Mouse (Mus musculus) lung, postnatal 25 days (tissue): Measurements from ENCODE around the gene Rcbtb2.

ENCODE experiments used
- DNase-seq: peaks from one replicate; pipeline ENCODE4 v3.0.0; 2022; ENCODE audit warnings: low spot score

The Rcbtb2 gene

DNA sequence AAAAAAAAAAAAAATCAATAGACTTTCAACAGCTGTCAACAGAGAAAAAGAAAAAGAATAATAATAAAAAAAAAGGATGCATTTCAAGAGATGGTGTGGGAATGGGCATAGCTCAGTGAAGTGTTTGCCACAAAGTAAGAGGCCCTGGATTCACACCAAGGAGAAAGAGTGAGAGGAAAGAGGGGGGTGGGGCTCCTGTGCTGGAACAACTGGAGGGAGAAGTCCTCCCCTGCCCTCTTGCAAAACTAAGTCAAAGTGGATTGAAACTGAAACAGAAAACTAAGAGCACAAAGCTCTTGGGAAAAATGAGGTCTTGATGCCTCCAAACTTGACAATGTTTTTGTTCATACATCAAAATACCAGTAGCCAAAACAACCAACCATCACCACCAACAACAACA lies 86.4 kb downstream of the Rcbtb2 start:
- peak; percentile 65 for DNase-seq

DNA sequence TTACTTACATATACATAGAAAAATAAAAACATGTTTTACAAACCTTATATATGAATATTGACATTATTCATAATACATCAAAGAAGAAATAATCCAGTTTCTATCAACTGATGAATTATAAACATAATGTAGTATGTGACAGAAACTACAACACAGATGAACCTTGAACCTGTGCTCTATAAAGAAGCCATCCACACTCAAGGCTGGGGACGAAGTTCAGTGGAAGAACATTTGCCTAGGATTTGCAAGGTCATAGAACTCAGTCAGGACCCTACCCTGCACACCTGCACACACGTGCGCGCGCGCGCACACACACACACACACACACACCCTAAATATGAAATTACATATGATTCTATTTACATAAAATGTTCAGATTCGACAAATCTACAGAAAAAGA lies 87.4 kb downstream of the Rcbtb2 start:
- no peak for DNase-seq

DNA sequence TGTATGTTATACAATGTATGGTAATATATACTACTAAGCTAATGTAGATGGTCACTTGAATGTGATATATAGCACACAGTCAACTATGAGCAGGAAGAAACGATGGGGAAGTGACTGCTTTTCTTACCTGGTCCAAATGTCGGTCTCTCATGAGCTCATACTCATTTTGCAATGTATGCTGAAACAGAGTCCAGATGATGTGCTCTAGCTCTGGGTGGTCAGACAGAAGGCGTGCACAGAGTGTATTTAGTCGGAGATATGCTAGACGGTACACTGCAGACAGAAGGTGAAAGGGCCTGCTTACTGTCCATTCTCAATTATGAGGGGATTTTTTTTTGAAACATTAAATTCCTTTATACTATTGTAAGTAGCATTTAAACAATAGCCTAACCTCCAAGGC lies 88.6 kb downstream of the Rcbtb2 start:
- no peak for DNase-seq

DNA sequence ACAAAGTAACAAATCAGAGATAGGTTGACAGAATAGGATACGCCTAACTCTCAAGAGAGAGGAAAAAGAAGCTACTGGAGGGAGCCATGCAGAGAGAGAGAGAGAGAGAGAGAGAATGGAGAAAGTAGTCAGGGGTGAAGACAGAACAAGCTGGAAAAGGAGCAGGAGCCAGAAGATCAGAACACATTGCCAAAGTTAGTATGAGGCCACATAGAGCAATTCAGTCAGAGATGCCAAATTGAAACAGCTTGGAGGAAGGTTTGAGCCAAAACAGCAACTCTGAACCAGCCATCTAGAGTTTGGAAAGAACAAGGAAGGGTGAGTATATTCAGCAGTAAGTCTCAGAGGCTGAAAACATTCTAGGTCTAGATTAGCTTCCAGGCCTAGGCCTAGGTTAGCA lies 94.2 kb downstream of the Rcbtb2 start:
- peak; percentile 22 for DNase-seq

DNA sequence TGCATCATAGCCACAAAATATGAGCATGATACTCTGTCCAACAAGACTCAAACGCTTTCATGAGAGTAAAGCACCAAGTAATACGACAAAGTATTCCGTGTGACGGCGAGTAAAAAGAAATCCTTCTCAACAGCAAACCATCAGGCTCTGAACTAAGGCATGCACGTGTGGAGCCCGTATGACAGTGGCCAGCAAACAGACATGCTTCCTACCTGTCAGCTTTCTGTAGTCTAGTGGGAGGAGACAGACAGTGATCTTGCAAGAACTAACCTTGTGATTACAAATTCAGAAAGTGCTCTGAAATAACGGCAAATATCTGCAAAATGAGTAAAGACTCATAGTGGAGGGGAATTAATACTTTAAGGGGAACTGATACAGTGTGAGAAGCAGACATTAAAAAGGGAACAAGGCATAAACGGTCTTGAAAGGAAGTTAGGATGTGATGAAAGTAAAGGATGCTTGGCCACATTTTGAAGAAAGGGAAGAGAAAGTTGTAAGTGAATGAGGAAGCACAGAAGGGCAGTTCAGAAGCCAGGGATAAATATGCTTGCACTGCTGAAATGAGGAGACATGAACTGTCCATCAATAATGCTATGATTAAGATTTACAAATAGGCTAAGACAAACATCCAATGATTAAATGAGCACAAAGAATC lies 99.6 kb downstream of the Rcbtb2 start:
- DNase-seq = peak; percentile 21

DNA sequence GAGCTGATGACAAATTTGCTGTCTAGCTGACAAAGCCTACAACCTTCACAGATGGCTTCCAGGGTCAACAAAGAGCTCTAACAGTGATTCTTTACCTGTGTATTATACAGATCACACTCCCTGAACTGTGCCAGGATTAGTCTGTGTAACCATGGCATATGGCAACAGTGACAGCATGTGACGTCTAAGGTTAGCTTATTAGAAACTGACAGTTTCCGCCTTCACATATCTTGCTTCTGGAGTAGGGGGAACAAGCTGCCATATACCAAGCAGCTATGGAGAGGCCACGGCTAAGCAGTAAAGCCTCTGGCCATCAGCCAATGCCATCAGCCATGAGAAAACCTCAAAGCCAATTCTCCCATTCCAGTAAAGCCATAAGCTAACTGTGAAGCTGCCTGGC lies 103.5 kb downstream of the Rcbtb2 start:
- no peak for DNase-seq

DNA sequence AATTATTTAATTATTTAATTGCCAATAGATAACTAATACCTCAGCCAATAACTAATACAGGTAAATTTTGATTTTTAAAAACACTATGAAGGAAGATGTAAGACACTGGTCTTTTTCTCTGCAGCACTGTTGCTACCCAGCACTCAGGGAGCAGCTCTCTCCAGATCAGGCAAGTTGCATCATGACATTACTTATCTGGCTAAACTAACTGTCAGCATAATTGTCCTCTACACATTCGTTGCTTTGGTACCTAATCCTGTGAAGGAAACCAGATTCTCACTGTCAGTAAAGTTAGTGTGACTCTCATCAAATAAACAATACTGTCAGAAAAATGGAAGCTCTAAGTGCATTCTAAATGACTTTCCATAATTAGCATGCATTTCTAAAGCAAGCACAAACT lies 104.0 kb downstream of the Rcbtb2 start:
- no peak for DNase-seq

DNA sequence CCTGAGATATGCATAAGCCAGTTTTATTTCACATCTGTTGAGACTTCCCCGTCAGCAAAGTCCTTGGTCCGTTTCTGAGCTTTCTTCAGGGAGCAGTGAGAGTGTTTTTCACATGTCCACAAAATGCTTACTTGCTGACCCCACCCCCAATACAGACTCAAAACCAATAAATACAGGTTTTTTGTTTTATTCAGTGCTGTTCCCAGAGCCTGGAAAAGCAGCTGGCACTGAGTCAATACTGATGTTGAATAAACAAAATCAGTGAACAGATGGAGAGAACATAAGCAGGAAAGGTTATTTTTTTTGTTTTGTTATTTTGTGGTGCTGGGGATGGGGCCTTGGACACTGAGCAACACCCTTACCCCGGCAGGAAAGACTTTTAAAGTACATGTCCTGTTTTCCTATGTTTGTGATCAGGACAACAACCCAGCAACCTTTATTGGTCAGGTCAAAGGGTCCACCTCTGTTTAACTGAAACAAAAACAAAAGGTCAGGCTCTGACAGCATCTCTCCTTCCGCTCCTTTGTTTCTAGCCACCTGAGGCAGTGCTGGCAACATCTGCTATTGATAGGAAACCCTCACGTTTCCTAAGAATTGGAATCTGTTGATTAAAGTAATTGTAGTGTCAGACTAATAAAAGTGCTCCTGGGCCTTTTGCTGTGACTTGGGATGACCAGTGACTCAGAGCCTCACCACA lies 108.6 kb downstream of the Rcbtb2 start:
- no peak for DNase-seq

DNA sequence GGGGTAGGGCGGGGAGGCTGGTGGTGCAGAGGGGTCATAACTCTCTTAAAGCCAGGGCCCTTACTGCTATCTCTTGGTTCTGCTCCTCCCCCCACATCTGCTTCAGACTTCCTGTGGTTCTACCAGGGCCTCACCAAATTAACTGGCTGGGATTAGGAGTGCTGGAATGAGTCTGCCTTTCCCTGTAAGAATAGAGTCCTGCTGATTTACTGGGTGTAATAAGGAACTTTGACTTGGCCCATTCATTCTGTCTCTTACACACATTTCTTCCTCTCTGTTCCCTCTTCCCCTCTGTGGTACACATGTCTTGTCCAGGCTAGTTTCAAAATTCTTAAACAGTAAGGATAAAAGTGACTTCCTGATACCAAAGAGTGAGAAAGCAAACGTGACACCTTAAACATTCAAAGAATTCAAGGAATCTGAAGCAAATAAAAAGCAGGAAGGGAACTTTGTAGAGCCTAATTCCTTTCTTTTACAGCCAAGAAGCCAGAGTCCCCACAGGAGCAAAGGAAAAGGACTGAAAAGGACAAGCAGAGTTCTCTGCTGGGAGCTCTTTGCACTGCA lies 111.7 kb downstream of the Rcbtb2 start:
- DNase-seq = no peak

DNA sequence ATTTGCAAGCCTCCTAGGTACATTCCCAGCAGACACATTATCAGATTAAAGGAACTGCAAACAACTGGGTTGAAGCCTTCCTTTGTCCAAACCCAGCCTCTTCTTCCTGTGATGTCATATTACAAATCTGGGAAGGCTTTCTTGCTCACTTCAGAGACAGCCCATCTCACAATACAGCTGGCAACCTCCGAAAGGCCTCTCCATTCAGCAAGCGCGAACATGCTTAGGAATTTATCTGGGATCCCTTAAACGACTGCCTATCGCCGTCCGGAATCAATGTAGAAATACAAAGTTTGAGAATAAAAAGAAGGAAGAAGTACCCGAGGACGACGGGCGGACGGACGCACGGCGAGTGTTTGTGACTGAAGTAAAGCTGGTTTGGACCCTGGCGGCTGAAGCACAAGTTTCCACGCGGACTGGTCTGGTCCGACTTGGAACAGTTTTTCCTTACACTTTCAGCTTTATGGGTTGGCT lies 115.0 kb downstream of the Rcbtb2 start, which contains the start of gene Lpar6:
TSS of gene Lpar6 (plus strand) at position 48 of the 474 bp plus-strand sequence.
- DNase-seq = peak; percentile 82

DNA sequence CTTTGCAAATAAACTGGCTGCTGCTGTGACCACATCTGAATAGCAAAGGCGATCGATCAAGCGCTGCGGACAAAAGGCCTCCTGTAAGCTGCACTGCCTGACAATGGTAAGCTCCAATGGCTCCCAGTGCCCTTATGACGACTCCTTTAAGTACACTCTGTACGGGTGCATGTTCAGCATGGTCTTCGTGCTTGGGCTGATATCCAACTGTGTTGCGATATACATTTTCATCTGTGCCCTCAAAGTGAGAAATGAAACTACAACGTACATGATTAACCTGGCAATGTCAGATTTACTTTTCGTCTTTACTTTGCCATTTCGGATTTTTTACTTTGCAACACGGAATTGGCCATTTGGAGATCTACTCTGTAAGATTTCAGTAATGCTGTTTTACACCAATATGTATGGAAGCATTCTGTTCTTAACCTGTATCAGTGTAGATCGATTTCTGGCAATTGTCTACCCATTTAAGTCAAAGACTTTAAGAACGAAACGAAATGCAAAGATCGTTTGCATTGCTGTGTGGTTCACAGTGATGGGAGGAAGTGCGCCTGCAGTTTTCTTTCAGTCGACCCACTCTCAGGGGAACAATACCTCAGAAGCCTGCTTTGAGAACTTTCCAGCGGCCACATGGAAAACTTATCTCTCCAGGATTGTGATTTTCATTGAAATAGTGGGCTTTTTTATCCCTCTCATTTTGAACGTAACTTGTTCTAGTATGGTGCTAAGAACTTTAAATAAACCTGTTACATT lies 115.8 kb downstream of the Rcbtb2 start:
- peak; percentile 64 for DNase-seq

DNA sequence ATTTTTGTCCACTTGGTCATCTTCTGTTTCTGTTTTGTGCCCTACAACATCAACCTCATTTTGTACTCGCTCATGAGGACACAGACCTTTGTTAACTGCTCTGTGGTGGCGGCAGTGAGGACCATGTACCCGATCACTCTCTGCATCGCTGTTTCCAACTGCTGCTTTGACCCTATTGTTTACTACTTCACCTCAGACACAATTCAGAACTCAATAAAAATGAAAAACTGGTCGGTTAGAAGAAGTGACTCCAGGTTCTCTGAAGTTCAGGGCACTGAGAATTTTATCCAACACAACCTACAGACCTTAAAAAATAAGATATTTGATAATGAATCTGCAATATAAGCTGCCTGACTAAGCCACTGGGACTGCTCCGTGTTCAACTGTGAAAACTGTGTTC lies 116.5 kb downstream of the Rcbtb2 start:
- DNase-seq = peak; percentile 21

DNA sequence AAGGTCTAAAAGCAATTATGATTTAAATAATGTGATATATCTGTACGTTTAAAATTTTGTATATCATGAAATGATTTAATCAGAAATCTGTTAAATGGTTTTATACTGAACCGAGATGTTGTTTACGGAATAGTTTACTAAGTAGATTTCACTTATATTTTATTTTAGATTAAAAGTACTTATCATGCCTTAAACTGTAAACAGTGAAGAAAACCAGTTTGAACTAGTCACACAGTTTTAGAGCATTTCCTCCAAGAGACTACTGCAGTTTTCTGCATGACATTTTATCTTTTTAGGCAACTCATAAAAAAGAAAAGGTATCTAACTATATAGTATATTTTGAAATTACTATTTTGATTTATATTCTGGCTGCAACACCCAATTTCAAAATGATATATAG lies 117.0 kb downstream of the Rcbtb2 start:
- no peak for DNase-seq

DNA sequence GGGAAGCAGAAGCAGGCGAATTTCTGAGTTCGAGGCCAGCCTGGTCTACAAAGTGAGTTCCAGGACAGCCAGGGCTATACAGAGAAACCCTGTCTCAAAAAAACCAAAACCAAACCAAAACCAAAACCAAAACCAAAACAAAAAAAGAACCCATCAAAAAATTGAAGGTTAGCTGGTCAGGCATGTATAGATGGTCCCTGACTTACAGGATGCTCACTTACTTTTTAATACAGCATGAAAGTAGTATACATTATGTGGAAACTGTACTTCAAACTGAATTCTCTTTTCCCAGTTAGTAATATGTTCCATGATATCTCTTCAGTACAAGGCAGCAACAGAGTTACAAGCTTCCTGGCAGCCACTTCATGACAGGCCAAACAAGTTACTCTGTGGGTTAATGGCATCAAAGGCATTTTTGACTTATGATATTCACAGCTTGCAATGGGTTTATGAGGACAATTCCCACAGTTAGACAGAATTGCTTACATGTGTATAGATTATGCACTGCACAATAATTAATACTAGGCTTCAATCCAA lies 121.3 kb downstream of the Rcbtb2 start:
- DNase-seq = no peak

DNA sequence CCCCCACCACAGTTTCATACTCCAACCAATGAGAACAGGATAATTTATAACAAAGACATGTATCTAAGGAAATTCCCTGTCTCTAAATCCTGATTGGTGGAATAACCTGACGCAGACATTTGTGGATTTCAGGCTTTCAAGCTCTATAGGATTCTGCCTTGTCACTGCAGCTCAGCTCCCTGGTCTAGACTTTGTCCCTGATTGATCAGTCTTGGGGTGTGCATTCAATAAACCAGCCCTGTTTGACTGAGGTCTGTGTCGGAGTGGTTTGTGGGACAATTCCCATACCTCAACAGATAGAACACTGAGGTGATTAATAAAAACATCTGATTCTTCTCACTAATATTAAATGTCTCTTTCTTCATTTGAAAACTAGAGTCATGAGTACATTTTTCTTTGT lies 127.2 kb downstream of the Rcbtb2 start:
- no peak for DNase-seq

DNA sequence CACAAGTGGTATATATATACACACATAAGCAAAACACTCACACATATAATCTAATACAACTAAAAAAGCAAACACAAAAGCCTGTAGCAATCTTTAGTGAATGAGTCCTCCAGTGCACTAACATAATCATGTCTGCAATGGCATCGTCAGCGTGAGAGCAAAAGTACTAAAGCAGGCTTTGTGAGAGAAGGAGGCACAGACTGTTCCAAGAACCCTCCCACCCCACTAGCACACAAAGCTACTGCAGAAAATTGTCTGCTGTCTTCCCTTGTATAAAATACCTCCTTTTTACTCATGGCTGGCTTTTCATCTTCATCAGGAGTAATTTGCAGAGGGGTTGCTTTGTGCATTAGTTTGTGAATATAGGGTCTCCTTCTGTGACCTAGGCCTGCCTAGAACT lies 129.4 kb downstream of the Rcbtb2 start:
- no peak for DNase-seq

DNA sequence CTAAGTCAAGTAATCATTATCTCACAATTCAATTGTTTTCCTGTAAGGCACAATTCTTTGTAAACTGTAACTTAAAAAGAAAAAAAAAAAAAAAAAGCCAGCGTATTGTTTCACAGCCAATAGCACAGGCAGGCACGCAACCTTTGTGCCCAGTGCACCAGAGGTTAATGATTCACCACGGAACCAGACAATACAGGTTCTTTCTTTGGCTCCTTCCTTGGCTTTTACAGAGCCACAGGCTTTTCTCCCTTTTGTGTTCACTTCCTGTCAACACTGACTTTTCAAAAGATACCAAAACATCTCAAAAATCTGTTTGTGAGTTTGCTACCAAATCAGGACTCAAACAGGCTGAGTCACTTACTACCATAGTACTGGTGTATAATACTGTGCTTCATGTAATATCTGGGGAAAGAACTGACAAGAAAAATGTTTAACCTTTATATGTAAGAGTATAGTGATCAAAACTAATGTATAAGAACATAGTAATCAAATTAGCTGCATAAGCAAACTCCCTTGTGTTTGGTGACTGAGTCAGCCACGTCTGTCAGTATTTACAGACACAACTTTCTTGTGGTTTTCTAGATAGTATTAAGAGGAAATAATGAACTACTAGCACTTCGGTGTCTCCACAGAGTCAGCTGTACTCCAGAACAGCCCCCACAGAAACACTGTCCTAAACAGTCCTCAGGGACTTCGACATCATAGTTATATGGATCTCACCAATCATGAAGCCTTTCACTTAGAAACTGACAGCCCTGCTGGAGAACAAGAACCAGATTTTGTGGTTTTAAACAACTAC lies 130.8 kb downstream of the Rcbtb2 start:
- no peak for DNase-seq

DNA sequence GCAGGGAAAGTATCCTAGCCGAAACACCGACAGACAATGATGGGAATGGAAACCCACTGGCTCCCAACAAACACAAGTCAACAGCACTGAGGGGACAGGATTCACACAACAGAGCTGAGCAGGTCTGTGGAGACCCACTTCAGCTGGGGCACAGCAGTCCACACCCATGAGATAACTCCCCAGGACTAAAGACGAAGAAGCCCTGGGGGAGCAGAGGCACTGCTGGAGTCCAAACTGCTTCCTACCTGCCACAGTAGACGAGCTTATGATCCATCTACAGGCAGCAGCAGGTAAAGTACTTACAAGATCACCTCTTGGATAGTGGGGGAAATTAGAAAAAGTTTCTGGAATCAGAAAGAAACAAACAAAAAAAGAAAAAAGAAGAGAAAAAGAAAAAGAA lies 131.6 kb downstream of the Rcbtb2 start:
- DNase-seq = no peak

DNA sequence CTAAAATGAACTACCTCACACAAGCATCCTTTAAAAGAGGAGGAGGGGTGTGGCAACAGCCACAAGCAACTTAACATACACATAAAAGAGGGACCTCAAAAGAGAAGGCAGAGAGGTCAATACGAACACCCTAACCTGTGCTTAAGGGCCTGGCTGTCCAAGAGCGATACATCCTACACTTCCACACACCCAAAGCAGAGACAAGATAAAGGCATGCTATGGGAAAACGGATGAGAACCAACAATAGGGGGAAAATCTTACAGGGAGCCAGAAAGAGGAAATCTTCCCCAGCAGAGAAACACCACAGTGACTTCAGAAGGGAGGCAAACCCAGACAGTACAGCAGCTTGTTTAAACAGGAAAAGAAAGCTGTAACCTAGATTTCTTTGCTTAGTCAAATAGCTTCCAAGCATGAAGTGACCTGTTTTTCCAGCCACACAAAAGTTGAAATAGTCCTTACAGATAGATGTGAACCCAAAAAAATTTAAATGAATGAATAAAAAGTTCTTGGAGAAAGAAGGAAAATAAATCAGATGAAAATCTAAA lies 132.7 kb downstream of the Rcbtb2 start:
- DNase-seq = no peak

DNA sequence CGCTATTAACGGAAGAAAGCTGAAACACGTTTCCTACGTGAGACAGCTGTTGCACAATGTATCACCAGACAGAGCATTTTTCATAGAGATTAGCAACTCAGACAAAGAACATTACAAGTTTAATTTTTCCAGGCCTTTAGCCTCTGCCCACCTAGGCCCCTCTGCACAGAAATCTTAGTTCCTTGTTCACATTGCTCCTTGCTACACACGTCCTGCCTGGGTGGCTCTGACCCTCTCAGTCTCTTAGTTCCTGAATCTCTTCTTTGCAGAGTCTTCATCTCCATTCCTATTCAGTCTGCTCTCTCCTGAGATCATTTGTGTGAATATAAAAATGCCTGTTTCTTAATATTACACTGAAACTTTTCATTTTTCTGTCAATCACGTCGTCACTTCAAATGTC lies 134.5 kb downstream of the Rcbtb2 start:
- no peak for DNase-seq
